Mouse (Mus musculus): Measurements from ENCODE around the gene Prok1. TPM values are rescaled to one million over a fixed set of nuclear protein-coding genes. Genes with fewer than 3 reads are reported as not detected.

Gene Prok1
- 0.13 TPM for polyA plus RNA-seq (2014; fragmentation: Illumina TruSeq; extraction: RNeasy Lipid Tissue Mini Kit (QIAGEN cat#74804); ENCODE audit: low read depth, low replicate concordance)

DNA sequence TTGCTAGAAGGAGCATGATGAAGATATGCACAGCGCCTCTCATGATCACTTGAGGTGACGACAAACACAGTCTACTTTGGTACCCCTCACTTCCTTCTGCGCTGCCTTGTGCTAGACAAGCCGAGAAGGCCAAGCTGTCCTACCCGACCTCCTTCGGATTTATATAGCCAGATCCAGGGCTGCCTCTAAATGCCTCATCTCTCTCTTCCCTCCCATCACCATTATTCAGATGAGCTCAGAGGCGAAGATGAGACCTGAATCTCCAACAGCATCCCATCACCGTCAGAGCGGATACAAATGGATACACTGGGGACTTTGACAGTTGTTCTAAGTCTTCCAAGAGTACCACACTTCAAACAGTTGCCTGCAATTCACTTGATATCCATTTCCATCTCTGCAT is at the start of gene Prok1:
Gene Prok1 (minus strand): TSS at position 101 of the 400 bp plus-strand sequence.

DNA sequence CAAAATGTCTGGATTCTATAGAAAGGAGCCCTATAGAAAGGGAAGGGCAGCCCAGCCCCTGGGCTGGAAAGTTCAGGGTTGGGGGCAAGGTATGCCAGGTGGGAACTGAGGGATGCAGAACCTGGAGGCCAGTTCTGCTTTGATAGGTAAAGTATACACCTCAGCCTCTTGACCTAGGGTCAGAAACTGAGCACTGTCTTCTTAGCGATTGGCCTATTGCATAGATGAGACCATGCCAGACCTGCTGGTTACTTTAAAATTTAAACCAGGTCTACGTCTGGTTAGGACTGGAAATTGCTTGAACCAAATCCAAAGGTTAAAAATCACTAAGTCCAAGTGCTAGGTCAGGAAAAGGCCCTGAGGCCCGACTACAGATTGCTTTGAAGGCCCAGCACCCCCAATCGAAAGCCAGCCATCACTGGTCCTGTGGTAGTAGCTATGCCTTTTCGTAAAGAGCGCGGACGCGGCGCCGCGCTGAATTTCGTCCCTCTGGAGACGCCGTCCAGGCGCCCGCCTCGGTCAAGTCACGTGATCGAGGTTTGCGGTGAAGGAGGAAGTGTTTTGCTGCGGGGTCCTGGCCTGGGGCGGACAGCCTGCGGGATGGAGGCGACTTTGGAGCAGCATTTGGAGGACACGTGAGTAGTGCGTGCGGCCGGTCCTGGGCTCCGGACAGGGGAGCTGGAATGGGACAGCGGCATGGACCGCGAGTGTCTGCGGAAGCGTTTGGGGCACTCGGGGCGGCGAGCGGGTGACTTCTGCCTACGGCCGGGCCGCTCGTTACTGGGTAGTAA is 39.2 kb upstream of the Prok1 start, which contains the start of gene Lamtor5:
Gene Lamtor5 (plus strand): TSS at position 380 of the 791 bp plus-strand sequence.

DNA sequence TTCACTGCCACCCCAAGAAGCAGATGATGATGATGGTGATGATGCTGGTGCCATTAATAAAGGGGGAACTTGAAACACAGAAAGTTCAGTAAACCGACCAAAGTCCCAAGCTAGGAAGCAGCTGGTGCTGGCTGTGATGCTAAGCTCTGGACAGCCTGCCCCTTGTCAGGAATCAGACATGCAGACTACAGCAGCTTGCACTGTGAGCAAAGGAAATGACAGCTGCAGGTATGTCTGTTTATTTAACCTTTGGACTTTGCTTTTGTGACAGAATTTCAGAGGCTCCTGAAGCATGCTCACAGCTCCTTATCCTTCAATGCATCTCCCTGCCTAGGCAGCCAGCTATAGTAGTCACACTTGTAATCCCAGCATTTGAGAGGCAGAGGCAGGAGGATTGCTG is 9.0 kb downstream of the Prok1 start, which contains the start of gene A630076J17Rik:
Gene A630076J17Rik (plus strand): TSS at position 88 of the 400 bp plus-strand sequence.

DNA sequence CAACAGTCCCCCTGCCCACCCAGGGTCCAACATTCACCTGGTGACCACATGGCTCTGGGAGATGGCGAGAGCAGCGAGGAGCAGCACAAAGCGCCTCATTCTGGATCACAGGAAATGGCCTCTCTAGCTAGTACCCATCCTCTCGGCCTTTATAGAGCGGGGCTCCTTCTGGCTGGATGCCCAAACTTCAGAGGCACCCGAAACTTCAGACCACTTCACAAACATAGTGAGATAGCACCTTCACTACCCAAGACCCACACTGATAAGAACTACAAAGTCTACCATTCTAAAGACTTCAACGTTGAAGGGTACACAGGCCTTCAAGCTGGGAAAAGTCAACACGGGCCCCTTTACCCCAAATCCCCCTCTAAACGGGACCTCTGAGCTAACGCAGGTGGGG is 17.9 kb downstream of the Prok1 start, which contains the start of gene Cym:
Gene Cym (minus strand): TSS at position 125 of the 400 bp plus-strand sequence.

Other genes starting within 250 kb of the Prok1 start
- not detected for gene Kcna3, start 203.5 kb downstream of the Prok1 start, polyA plus RNA-seq (2014; fragmentation: Illumina TruSeq; extraction: RNeasy Lipid Tissue Mini Kit (QIAGEN cat#74804); ENCODE audit: low read depth, low replicate concordance)
- gene Kcna2, start 138.6 kb downstream of the Prok1 start, polyA plus RNA-seq (2014; fragmentation: Illumina TruSeq; extraction: RNeasy Lipid Tissue Mini Kit (QIAGEN cat#74804); ENCODE audit: low read depth, low replicate concordance), result 5.3 TPM
- not detected for gene Kcna10, start 56.7 kb downstream of the Prok1 start, polyA plus RNA-seq (2014; fragmentation: Illumina TruSeq; extraction: RNeasy Lipid Tissue Mini Kit (QIAGEN cat#74804); ENCODE audit: low read depth, low replicate concordance)
- not detected for gene Cym, start 18.0 kb downstream of the Prok1 start, polyA plus RNA-seq (2014; fragmentation: Illumina TruSeq; extraction: RNeasy Lipid Tissue Mini Kit (QIAGEN cat#74804); ENCODE audit: low read depth, low replicate concordance)
- gene A630076J17Rik, start 9.1 kb downstream of the Prok1 start, polyA plus RNA-seq (2014; fragmentation: Illumina TruSeq; extraction: RNeasy Lipid Tissue Mini Kit (QIAGEN cat#74804); ENCODE audit: low read depth, low replicate concordance), result not detected
- gene Lamtor5, start 39.2 kb upstream of the Prok1 start, polyA plus RNA-seq (2014; fragmentation: Illumina TruSeq; extraction: RNeasy Lipid Tissue Mini Kit (QIAGEN cat#74804); ENCODE audit: low read depth, low replicate concordance), result 137 TPM
- 1.4 TPM for gene Slc16a4, start 51.5 kb upstream of the Prok1 start, polyA plus RNA-seq (2014; fragmentation: Illumina TruSeq; extraction: RNeasy Lipid Tissue Mini Kit (QIAGEN cat#74804); ENCODE audit: low read depth, low replicate concordance)
- gene Rbm15, start 94.0 kb upstream of the Prok1 start, polyA plus RNA-seq (2014; fragmentation: Illumina TruSeq; extraction: RNeasy Lipid Tissue Mini Kit (QIAGEN cat#74804); ENCODE audit: low read depth, low replicate concordance), result 14.7 TPM
- 0.16 TPM for gene Kcnc4, start 219.8 kb upstream of the Prok1 start, polyA plus RNA-seq (2014; fragmentation: Illumina TruSeq; extraction: RNeasy Lipid Tissue Mini Kit (QIAGEN cat#74804); ENCODE audit: low read depth, low replicate concordance)